Mouse (Mus musculus): Measurements from ENCODE around the gene Usf2. TPM values are rescaled to one million over a fixed set of nuclear protein-coding genes. Genes with fewer than 3 reads are reported as not detected.
"Not testable (repeated sequence)": the region's sequence is repeated elsewhere in the genome, so short reads cannot be mapped to it uniquely, and the experiment has no call there.

Usf2 gene
- polyA plus RNA-seq, 1 experiment from 2014 or later = 23.5 TPM

DNA sequence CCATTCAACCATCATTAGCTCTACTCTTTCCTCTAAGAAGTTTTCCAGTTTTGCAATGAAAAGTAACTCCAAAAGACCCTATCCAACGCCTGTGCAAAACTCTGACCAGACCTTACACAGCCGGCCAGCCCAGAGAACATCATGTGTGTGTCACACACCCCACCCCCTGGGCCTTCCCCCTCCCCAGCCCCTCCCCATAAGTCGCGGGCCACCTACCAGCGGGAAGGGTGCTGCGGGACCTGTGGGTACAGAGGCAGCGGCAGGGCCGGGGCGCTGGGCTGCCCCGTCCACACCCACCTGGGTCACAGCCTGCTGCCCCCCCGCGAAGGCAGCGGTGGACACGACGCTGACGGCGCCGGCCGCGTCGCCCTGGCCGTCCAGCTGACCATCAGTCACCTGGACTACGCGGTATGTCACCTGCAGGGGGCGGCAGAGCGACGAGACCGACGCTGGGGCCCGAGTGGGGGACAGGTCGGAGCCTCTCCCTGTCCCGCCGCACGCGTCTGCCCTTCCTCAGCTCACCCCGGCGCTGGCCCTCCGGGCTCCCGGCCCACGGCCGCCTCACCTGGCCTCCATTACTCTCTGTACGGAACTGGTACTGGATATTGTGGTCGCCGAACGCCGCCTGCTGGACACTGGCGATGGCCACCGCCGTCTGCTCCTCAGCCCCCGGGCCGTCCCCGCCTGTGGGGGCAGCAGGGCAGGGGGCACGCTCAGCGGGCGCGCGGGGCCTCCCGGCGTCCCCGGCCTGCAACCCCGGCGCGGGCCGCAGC, 833 bp downstream of the Usf2 start:
- Histone ChIP-seq H3K4me1 (peaks cover 26% of the 10 kb centered on the region), H3K27me3 (ENCODE audit: low read depth, poor library complexity, severe bottlenecking) (no peaks in the 10 kb centered on the region), H3K4me3 (peak overlapping the region; percentile 86), H3K36me3 (peaks cover 60% of the 10 kb centered on the region), H3K9me3 (replicated peaks) (no peaks in the 10 kb centered on the region), H3K27ac (replicated peaks) (peak overlapping the region; percentile 99)
- WGBS = under 1% methylated on average over 63 of the region's 64 CpGs
- DNase-seq (ENCODE audit: low spot score) = peak; percentile 91

DNA sequence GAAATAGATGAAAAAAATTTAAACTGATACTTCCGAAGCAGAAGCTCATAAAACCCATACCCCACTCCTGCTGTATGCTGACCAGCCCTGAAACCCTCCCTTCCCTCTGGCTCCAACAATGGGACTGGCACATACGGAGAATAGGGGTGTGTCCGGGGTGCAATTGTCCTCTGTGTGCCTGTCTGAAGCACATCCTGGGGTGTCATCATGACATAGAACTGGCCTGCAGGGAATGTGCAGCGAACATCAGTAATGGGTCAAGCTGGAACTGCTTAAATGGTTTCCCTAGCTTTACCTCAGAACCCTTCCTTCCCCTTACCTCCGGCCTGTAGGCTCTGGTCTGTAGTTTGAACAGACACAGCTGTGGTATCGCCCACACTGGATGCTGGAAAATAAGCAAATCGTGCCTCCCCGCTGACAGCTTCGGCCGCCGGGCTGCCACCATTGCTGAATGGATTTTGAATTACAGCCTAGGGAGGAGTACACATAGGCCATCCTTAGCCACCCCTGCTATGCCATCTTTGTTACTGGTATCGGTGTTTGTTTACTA, 1.6 kb downstream of the Usf2 start:
- WGBS = 93% methylated on average over 12 of the region's 12 CpGs
- H3K27ac ChIP-seq (replicated peaks) = peak overlapping the region; percentile 99; the same call in 1 of the 2 replicates
- H3K27me3 ChIP-seq (ENCODE audit: low read depth, poor library complexity, severe bottlenecking) = no peaks in the 10 kb centered on the region
- no peak for DNase-seq (ENCODE audit: low spot score)
- peak overlapping the region; percentile 86 for H3K4me3 ChIP-seq
- no peaks in the 10 kb centered on the region for H3K9me3 ChIP-seq (replicated peaks)
- H3K4me1 ChIP-seq = peaks cover 26% of the 10 kb centered on the region
- peaks cover 67% of the 10 kb centered on the region for H3K36me3 ChIP-seq

DNA sequence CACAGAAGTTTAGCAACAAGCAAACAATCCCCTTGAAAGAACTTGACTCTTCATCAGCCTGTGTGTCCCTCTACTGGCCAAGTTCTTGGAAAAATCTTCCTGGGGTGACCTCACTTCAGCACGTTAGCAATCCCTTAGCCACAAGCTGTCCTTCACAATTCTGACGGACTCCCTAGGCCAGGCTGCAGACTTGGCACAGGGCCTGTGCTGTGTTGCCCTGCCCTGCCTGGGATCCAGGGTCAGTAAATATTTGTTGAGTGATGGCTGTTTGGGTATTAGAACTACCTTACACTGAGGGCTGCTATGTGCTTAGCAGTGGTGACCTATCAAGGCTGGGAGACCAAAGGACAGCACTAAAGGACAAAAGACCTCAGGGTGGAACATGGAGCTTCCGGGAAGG, 2.6 kb downstream of the Usf2 start:
- H3K27ac ChIP-seq (replicated peaks) = no peak overlapping the region
- H3K27me3 ChIP-seq (ENCODE audit: low read depth, poor library complexity, severe bottlenecking) = no peaks in the 10 kb centered on the region
- peaks cover 75% of the 10 kb centered on the region for H3K36me3 ChIP-seq
- peaks cover 26% of the 10 kb centered on the region for H3K4me1 ChIP-seq
- no peak overlapping the region for H3K4me3 ChIP-seq
- no peak for DNase-seq (ENCODE audit: low spot score)
- 90% methylated on average over 3 of the region's 3 CpGs for WGBS
- H3K9me3 ChIP-seq (replicated peaks) = no peaks in the 10 kb centered on the region

DNA sequence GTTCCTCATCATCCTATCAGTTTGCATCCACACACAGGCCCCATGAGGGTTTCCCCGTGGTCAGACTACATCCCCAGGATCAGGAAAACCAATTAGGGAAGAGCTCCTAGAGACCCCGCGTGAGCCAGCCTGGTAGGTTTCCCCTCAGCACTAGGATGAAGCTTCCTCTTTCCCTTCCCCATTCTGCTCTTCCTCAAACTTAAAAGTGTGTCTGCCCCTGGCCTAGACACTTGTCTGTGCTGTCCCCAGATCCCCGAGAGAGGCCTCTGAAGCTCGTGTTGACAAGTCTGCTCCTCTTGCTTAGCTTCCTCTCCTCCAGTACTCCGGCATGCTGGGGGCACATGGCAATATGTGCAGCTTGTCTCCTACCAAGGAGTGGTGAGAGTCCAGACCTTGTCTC, 3.1 kb downstream of the Usf2 start:
- H3K4me1 ChIP-seq = peaks cover 23% of the 10 kb centered on the region
- WGBS = 90% methylated on average over 6 of the region's 6 CpGs
- DNase-seq (ENCODE audit: low spot score) = no peak
- H3K4me3 ChIP-seq = no peak overlapping the region
- H3K9me3 ChIP-seq (replicated peaks) = no peaks in the 10 kb centered on the region
- H3K27me3 ChIP-seq (ENCODE audit: low read depth, poor library complexity, severe bottlenecking) = no peaks in the 10 kb centered on the region
- peaks cover 73% of the 10 kb centered on the region for H3K36me3 ChIP-seq
- H3K27ac ChIP-seq (replicated peaks) = no peak overlapping the region

DNA sequence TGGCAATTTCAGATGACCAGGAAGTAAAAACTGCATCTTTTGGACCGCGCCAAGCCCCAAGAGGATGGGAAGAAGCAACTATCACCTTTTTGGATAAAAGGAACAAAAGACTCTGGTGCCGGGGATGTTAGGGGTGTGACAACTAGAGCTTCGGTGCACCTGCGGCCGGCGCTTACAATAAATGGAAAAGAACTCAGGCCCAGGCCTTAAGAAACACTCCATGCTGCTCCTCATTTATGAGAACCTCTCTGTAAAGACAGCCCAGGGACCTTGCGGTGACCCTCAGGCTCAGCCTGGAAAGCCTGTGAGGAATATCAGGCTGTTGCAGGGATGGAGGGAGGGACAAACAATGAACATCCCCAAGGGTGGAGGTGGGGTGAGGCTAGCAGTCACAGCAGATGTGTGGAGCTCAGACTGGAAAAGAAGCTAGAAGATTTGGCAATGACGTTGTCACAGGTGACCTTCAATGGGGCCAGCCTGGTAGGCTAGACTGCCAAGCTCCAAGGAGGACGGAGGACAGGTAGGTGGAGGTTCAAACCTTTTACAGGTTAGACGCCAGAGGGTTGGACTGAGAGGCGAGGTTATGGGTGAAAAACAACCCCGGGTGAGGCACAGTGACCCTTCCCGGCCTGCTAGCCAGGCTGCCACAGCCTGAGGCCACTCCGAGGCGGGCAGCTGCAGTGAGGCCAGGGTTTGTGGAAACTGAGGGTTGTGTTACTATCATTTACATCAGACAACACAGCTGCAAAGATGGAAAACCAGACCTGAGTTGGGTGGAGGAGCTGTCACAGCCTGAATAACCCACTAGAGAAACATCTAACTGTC, 4.0 kb downstream of the Usf2 start:
- no peak overlapping the region for H3K4me3 ChIP-seq
- DNase-seq (ENCODE audit: low spot score) = no peak
- 93% methylated on average over 16 of the region's 16 CpGs for WGBS
- H3K9me3 ChIP-seq (replicated peaks) = no peaks in the 10 kb centered on the region
- H3K4me1 ChIP-seq = peaks cover 15% of the 10 kb centered on the region
- H3K27me3 ChIP-seq (ENCODE audit: low read depth, poor library complexity, severe bottlenecking) = no peaks in the 10 kb centered on the region
- no peak overlapping the region for H3K27ac ChIP-seq (replicated peaks)
- H3K36me3 ChIP-seq = peaks cover 72% of the 10 kb centered on the region

DNA sequence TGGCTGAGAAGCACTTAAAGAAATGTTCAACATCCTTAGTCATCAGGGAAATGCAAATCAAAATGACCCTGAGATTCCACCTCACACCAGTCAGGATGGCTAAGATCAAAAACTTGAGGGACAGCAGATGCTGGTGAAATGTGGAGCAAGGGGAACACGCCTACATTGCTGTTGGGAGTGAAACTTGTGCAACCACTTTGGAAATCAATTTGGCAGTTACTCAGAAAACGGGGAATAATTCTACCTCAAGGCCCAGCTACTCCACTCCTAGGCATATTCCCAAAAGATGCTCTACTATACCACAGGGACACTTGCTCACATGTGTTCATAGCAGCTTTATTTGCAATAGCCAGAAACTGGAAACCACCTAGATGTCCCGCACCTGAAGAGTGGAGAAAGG, 6.7 kb downstream of the Usf2 start:
- DNase-seq (ENCODE audit: low spot score); H3K9me3 ChIP-seq (replicated peaks); H3K27me3 ChIP-seq (ENCODE audit: low read depth, poor library complexity, severe bottlenecking); H3K4me1 ChIP-seq; H3K27ac ChIP-seq (replicated peaks); H3K4me3 ChIP-seq: not testable (repeated sequence)
- 95% methylated on average over 3 of the region's 3 CpGs for WGBS
- H3K36me3 ChIP-seq = peaks cover 89% of the 10 kb centered on the region

DNA sequence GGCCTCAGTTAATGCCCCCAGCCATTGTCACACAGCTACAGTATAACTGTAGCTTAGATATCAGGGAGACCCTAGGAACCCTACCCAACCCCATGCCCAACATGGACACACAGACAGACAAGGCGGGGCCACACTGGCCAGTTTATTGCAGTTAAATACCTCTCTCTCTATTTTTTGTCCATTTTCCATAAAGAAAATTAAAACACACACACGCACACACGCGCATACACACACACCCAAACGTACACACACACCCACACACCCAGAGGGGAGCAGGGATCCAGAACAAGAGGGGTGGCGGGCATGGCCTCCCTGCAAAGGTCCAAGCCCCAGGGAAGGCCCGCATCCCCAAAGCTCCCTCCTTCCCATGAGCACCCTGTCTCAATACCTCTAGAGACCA, 10.7 kb downstream of the Usf2 start:
- Histone ChIP-seq H3K27ac (replicated peaks) (no peak overlapping the region), H3K4me3 (no peak overlapping the region), H3K4me1 (no peaks in the 10 kb centered on the region), H3K36me3 (peaks cover 50% of the 10 kb centered on the region), H3K9me3 (replicated peaks) (no peaks in the 10 kb centered on the region), H3K27me3 (ENCODE audit: low read depth, poor library complexity, severe bottlenecking) (no peaks in the 10 kb centered on the region)
- 91% methylated on average over 7 of the region's 7 CpGs for WGBS
- no peak for DNase-seq (ENCODE audit: low spot score)

DNA sequence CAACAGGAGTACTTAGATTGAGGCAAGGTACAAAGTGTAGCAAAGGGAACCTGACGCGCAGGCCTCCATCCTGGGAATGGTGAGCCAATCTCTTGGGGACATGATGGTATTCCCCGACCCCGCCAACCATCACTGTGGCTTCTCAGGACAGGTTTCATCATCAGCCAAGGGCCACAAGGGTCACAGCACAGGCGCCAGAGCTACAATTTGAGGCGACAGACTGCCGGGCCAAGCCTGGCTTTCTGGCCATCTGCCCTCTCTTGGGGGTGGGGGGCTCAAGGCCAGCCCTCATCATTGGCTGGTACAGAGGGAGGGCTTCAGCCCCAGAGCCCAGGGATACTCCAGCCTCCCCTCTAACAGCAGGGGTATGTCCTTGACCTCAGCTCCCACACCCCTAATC, 11.1 kb downstream of the Usf2 start:
- H3K36me3 ChIP-seq = peaks cover 46% of the 10 kb centered on the region
- DNase-seq (ENCODE audit: low spot score); H3K27ac ChIP-seq (replicated peaks); H3K27me3 ChIP-seq (ENCODE audit: low read depth, poor library complexity, severe bottlenecking); H3K4me1 ChIP-seq; H3K4me3 ChIP-seq; H3K9me3 ChIP-seq (replicated peaks): not testable (repeated sequence)
- 94% methylated on average over 7 of the region's 7 CpGs for whole genome bisulfite sequencing

DNA sequence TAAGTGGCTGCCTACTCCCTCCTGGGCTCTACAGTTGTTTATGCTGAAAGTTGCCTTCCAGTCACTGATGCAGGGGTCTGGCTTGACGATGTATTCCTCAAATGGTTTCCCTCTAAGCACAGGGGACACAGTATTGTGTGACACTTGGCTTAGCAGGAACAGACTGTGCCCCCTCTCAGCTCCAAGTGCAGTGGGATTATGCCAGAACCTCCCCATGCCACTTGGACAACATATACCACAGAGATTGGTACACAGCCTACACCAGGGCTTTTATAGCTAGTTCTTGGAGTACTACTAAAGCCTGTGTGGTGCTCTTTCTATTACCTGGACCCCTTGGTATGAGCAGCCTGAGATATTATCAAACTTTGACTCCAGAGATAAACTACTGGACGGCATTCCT, 11.9 kb downstream of the Usf2 start:
- H3K4me1 ChIP-seq; H3K9me3 ChIP-seq (replicated peaks); DNase-seq (ENCODE audit: low spot score); H3K27me3 ChIP-seq (ENCODE audit: low read depth, poor library complexity, severe bottlenecking); H3K4me3 ChIP-seq; H3K27ac ChIP-seq (replicated peaks): not testable (repeated sequence)
- WGBS = 82% methylated on average over 2 of the region's 2 CpGs
- H3K36me3 ChIP-seq = peaks cover 39% of the 10 kb centered on the region

DNA sequence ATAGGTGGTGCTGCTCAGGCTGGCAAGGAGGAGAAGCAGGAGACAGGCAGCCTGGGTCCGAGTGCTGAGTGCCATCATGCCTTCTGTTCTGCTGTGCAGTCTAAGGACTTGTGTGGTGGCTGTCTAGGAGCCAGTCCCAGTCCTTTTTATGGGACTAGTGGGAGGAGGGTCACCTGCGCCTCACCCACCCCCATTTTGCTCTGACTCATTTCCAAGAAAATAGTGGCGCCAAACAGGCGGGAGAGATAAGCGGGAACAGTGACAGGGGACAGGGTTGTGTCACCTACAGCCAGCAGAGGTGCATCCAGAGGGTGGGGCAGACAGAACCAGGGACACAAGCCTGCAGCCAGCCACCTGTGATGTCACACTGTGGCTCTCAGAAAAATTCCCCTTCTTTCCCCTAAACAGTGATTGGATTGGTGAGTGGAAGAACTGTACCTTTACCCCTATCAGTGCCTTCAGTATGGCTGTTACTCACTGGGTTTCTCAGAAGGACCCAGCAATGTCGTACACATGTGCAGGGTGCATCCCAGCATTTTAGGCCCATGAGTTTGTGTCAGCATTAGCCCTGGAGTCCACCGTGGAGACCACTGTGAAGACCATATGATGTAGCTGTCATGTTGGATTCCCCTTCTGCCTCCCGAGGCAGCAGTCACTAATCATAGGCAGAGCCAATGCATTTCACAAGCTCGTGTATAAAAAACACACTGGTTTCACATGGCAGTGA, 12.5 kb downstream of the Usf2 start, which contains the start of gene Hamp:
Gene Hamp (minus strand): TSS at position 124 of the 727 bp plus-strand sequence.
- H3K27ac ChIP-seq (replicated peaks) = no peak within 1 kb of the TSS
- H3K36me3 ChIP-seq = peaks cover 32% of the 10 kb centered on the region
- WGBS = 74% methylated on average over 9 of the region's 9 CpGs
- no peaks in the 10 kb centered on the region for H3K27me3 ChIP-seq (ENCODE audit: low read depth, poor library complexity, severe bottlenecking)
- no peak for DNase-seq (ENCODE audit: low spot score)
- no peaks in the 10 kb centered on the region for H3K4me1 ChIP-seq
- H3K4me3 ChIP-seq = no peak within 1 kb of the TSS
- H3K9me3 ChIP-seq (replicated peaks) = no peaks in the 10 kb centered on the region

DNA sequence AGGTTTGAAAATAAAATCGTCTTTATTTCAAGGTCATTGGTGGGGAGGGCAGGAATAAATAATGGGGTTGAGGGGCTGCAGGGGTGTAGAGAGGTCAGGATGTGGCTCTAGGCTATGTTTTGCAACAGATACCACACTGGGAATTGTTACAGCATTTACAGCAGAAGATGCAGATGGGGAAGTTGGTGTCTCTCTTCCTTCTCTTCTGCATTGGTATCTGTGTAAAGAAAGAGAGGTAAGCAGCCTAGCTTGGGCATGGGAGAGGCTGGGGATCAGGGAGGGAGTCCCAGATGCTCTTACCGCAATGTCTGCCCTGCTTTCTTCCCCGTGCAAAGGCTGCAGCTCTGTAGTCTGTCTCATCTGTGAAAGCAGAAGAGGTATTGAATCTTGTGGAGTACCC, 14.2 kb downstream of the Usf2 start:
- not testable (repeated sequence) for H3K9me3 ChIP-seq (replicated peaks); H3K4me1 ChIP-seq; H3K4me3 ChIP-seq; H3K27me3 ChIP-seq (ENCODE audit: low read depth, poor library complexity, severe bottlenecking); H3K27ac ChIP-seq (replicated peaks); DNase-seq (ENCODE audit: low spot score)
- H3K36me3 ChIP-seq = peaks cover 21% of the 10 kb centered on the region
- WGBS = 68% methylated on average over 3 of the region's 3 CpGs

DNA sequence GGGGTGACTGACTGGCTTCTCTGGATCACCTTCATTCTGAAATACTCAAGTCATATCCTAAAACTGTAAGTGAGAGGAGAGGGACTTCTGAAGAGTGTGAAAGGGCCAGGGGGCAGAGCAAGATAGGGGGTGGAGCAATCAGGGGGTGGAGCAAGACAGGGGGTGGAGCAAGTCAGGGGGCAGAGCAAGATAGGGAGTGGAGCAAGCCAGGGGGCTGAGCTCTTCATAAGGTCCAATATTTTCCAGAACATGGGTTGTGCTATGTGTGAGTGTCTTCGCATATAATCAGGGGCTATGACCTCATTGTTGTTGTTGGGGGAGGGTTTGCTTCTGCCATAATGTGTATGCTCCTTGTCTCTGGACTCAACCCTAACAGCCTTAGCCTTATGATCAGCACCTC, 16.5 kb downstream of the Usf2 start:
- not testable (repeated sequence) for H3K4me3 ChIP-seq; H3K27ac ChIP-seq (replicated peaks); H3K4me1 ChIP-seq; H3K9me3 ChIP-seq (replicated peaks); DNase-seq (ENCODE audit: low spot score); H3K36me3 ChIP-seq; H3K27me3 ChIP-seq (ENCODE audit: low read depth, poor library complexity, severe bottlenecking)
- WGBS = 96% methylated on average over 1 of the region's 1 CpGs

Data from midbrain, embryonic 10.5 days (tissue).